Mouse (Mus musculus): ENCODE results near the gene Zfp263. TPM values are rescaled to one million over a fixed set of nuclear protein-coding genes. Genes with fewer than 3 reads are reported as not detected.
A peak's percentile ranks its signal among the peaks of the same experiment; 100 is the strongest.

Zfp263 gene
- polyA plus RNA-seq (2015; fragmentation: Nextera tagmentation; extraction: Ambion mirVana) = 41.6 and 48.8 TPM in 2 replicates

- Histone ChIP-seq H3K27me3 (no peaks in the 10 kb centered on the region), H3K4me1 (peaks cover 17% of the 10 kb centered on the region), H3K4me2 (peak within 1 kb of the TSS; percentile 80), H3K9me3 (peaks cover under 1% of the 10 kb centered on the region; the same call in 1 of the 2 replicates), H3K27ac (peak within 1 kb of the TSS; percentile 93), H3K4me3 (peak within 1 kb of the TSS; percentile 84), H3K36me3 (peaks cover 27% of the 10 kb centered on the region), H3K9ac (peak within 1 kb of the TSS; percentile 86)
- under 1% methylated on average over 42 of the region's 42 CpGs for WGBS
- ATAC-seq (ENCODE audit: borderline replicate concordance, extremely low read depth, low FRiP score, low TSS enrichment) = peak; percentile 98
These were observed at the start of gene Zfp263 for GRCm38 (mm10) chr16:3743503-3744185. Zfp263 (plus strand) TSS chr16:3744093.

- H3K4me1 ChIP-seq = no peaks in the 10 kb centered on the region
- H3K9ac ChIP-seq = no peak overlapping the region
- H3K36me3 ChIP-seq = no peaks in the 10 kb centered on the region
- H3K27ac ChIP-seq = no peak overlapping the region
- H3K9me3 ChIP-seq = no peaks in the 10 kb centered on the region
- no peak overlapping the region for H3K4me3 ChIP-seq
- ATAC-seq (ENCODE audit: borderline replicate concordance, extremely low read depth, low FRiP score, low TSS enrichment) = no peak
- H3K4me2 ChIP-seq = no peak overlapping the region
- no peaks in the 10 kb centered on the region for H3K27me3 ChIP-seq
- WGBS = 79% methylated on average over 8 of the region's 8 CpGs
These were observed 44.6 kb upstream of the Zfp263 start for GRCm38 (mm10) chr16:3699281-3699680.

- Histone ChIP-seq H3K9me3 (no peaks in the 10 kb centered on the region), H3K36me3 (no peaks in the 10 kb centered on the region), H3K27me3 (no peaks in the 10 kb centered on the region), H3K4me3 (no peak overlapping the region), H3K27ac (no peak overlapping the region), H3K4me2 (no peak overlapping the region), H3K4me1 (no peaks in the 10 kb centered on the region), H3K9ac (no peak overlapping the region)
- WGBS = 50% methylated on average over 1 of the region's 1 CpGs
- ATAC-seq (ENCODE audit: borderline replicate concordance, extremely low read depth, low FRiP score, low TSS enrichment) = no peak
These were observed 43.0 kb upstream of the Zfp263 start for GRCm38 (mm10) chr16:3700893-3701292.

- no peaks in the 10 kb centered on the region for H3K36me3 ChIP-seq
- no peak overlapping the region for H3K4me2 ChIP-seq
- no peak overlapping the region for H3K27ac ChIP-seq
- H3K4me3 ChIP-seq = no peak overlapping the region
- no peak overlapping the region for H3K9ac ChIP-seq
- no peaks in the 10 kb centered on the region for H3K9me3 ChIP-seq
- WGBS = 75% methylated on average over 6 of the region's 6 CpGs
- H3K4me1 ChIP-seq = no peaks in the 10 kb centered on the region
- no peak for ATAC-seq (ENCODE audit: borderline replicate concordance, extremely low read depth, low FRiP score, low TSS enrichment)
- no peaks in the 10 kb centered on the region for H3K27me3 ChIP-seq
These were observed 37.2 kb upstream of the Zfp263 start for GRCm38 (mm10) chr16:3706680-3707079.

GRCm38 (mm10) chr16:3714731-3715130 is 29.2 kb upstream of the Zfp263 start:
- no peak overlapping the region for H3K4me2 ChIP-seq
- WGBS = 89% methylated on average over 2 of the region's 2 CpGs
- ATAC-seq (ENCODE audit: borderline replicate concordance, extremely low read depth, low FRiP score, low TSS enrichment) = no peak

DNA sequence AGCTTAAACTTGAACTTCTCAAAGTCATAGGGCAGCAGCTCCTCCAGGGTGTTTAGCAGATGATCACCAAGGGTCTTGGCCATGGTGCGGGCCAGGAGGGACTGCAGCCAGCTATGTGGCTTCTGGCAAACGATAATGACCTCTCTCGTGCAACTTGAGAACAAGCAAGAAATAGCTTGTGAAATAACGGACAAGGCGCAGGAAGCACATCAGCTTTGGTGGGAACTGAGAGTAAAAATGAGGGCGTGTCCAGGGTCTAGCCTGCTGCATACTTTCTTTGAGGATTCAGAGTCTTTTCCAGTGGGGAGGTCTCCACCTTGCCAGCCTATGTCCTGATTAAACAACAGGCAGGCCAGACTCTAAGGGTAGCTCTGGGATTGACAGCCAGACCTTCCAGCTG is 25.9 kb upstream of the Zfp263 start, which contains the start of gene Mefv:
Mefv (minus strand) TSS at position 118 of the 400 bp plus-strand sequence.
- no peaks in the 10 kb centered on the region for H3K9me3 ChIP-seq
- ATAC-seq (ENCODE audit: borderline replicate concordance, extremely low read depth, low FRiP score, low TSS enrichment) = no peak
- 80% methylated on average over 6 of the region's 6 CpGs for WGBS

More at GRCm38 (mm10) chr16:3714731-3715130, 29.2 kb upstream of the Zfp263 start:
- H3K9ac ChIP-seq = no peak overlapping the region
- H3K9me3 ChIP-seq = no peaks in the 10 kb centered on the region
- H3K4me1 ChIP-seq = no peaks in the 10 kb centered on the region
- H3K4me3 ChIP-seq = no peak overlapping the region
- H3K27me3 ChIP-seq = no peaks in the 10 kb centered on the region
- no peaks in the 10 kb centered on the region for H3K36me3 ChIP-seq
- H3K27ac ChIP-seq = no peak overlapping the region

GRCm38 (mm10) chr16:3723231-3723630 is 20.7 kb upstream of the Zfp263 start:
- WGBS = 67% methylated on average over 3 of the region's 3 CpGs
- Histone ChIP-seq H3K36me3 (no peaks in the 10 kb centered on the region), H3K4me1 (no peaks in the 10 kb centered on the region), H3K27me3 (no peaks in the 10 kb centered on the region), H3K9ac (no peak overlapping the region), H3K9me3 (no peaks in the 10 kb centered on the region), H3K4me2 (no peak overlapping the region), H3K27ac (no peak overlapping the region), H3K4me3 (no peak overlapping the region)
- ATAC-seq (ENCODE audit: borderline replicate concordance, extremely low read depth, low FRiP score, low TSS enrichment) = no peak

More for the DNA sequence above, 25.9 kb upstream of the Zfp263 start, which contains the start of gene Mefv:
- no peak within 1 kb of the TSS for H3K9ac ChIP-seq
- no peaks in the 10 kb centered on the region for H3K4me1 ChIP-seq
- H3K27ac ChIP-seq = no peak within 1 kb of the TSS
- H3K36me3 ChIP-seq = no peaks in the 10 kb centered on the region
- H3K4me3 ChIP-seq = no peak within 1 kb of the TSS
- no peak within 1 kb of the TSS for H3K4me2 ChIP-seq
- H3K27me3 ChIP-seq = no peaks in the 10 kb centered on the region

- H3K27me3 ChIP-seq = no peaks in the 10 kb centered on the region
- H3K27ac ChIP-seq = no peak overlapping the region
- H3K9ac ChIP-seq = no peak overlapping the region
- no peaks in the 10 kb centered on the region for H3K36me3 ChIP-seq
- no peak overlapping the region for H3K4me3 ChIP-seq
- ATAC-seq (ENCODE audit: borderline replicate concordance, extremely low read depth, low FRiP score, low TSS enrichment) = no peak
- H3K9me3 ChIP-seq = no peaks in the 10 kb centered on the region
- H3K4me2 ChIP-seq = no peak overlapping the region
- 75% methylated on average over 6 of the region's 6 CpGs for WGBS
- H3K4me1 ChIP-seq = no peaks in the 10 kb centered on the region
These were observed 15.7 kb upstream of the Zfp263 start for GRCm38 (mm10) chr16:3727980-3728720.

DNA sequence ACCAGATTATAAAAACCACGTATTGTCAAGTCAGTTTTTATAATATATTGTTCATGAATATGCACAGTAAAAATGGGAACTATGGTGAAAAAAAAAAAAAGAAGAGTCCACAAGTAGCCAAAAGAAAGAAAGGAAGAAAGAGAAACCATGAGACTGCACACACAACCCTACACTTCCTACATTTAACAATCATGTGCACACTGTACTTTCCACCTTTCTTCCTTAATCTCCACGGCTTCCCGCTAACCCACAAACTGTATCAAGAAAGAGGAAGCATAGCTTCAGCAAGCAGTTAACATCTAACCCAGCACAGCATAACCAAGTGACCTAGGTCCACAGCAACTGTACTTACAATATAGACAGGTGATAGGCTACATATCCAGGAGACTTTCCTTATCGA is 11.3 kb upstream of the Zfp263 start:
- Histone ChIP-seq H3K9ac (no peak overlapping the region), H3K27ac (no peak overlapping the region), H3K4me1 (no peaks in the 10 kb centered on the region), H3K9me3 (no peaks in the 10 kb centered on the region), H3K36me3 (no peaks in the 10 kb centered on the region), H3K4me3 (no peak overlapping the region), H3K4me2 (no peak overlapping the region), H3K27me3 (no peaks in the 10 kb centered on the region)
- WGBS = 74% methylated on average over 4 of the region's 4 CpGs
- no peak for ATAC-seq (ENCODE audit: borderline replicate concordance, extremely low read depth, low FRiP score, low TSS enrichment)

GRCm38 (mm10) chr16:3733198-3733732 is 10.6 kb upstream of the Zfp263 start:
- Histone ChIP-seq H3K4me2 (no peak overlapping the region), H3K9me3 (no peaks in the 10 kb centered on the region), H3K9ac (no peak overlapping the region), H3K36me3 (no peaks in the 10 kb centered on the region), H3K27me3 (no peaks in the 10 kb centered on the region), H3K4me1 (no peaks in the 10 kb centered on the region), H3K4me3 (no peak overlapping the region), H3K27ac (no peak overlapping the region)
- no peak for ATAC-seq (ENCODE audit: borderline replicate concordance, extremely low read depth, low FRiP score, low TSS enrichment)
- 50% methylated on average over 1 of the region's 1 CpGs for WGBS

DNA sequence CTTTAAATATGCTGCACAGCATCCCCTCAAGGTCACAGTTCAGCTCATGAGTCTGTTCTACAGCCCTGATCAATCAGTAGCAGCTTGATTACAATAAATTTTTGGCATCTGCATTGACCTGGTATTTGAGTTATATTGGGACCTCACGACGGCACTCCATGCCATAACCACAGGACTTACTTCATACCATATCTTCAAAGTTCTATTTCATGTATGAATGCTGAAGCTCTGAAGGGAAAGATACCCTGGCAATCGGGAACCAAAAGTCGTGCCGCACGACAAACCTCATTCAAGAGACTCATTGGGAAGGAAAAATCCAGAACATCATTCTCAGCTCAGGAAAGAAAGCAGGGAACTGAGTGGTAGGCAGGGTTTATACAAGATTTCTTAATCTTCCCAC is 1.4 kb upstream of the Zfp263 start:
- H3K36me3 ChIP-seq = peaks cover 18% of the 10 kb centered on the region
- no peaks in the 10 kb centered on the region for H3K27me3 ChIP-seq
- no peak overlapping the region for H3K27ac ChIP-seq
- ATAC-seq (ENCODE audit: borderline replicate concordance, extremely low read depth, low FRiP score, low TSS enrichment) = no peak
- H3K4me3 ChIP-seq = no peak overlapping the region
- no peak overlapping the region; the same call in 1 of the 2 replicates for H3K4me2 ChIP-seq
- no peak overlapping the region for H3K9ac ChIP-seq
- peaks cover 17% of the 10 kb centered on the region for H3K4me1 ChIP-seq
- WGBS = 92% methylated on average over 6 of the region's 6 CpGs
- H3K9me3 ChIP-seq = no peaks in the 10 kb centered on the region

Data from lung, embryonic 15.5 days (tissue).